Comparison of ENCODE assay signal across 8 mouse cellular contexts in the genomic region with DNA sequence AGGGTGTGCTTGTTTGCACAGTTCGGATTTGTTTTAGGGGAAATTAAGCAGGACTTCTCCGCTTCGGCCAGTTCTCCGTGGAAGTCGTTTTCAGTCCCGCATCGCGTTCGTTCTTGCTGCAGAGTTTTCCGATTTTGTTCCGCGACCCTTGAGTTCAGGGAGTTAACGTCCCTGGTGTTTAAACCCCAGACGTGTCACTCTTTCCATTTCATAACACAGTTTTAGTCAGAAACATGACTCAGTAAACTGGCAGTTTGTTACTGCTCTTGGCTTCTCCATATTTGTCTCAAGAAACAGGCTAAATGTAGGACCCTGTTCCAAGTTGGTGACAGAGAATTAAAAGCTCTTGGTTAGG. TPM values are rescaled to one million over a fixed set of nuclear protein-coding genes. Genes with fewer than 3 reads are reported as not detected.
DNase-seq lines count a peak whose midpoint lies in the region; ATAC-seq and TF ChIP-seq lines count a peak whose summit lies in the region.

No protein-coding gene starts in this region.

- peak overlapping the region; percentile 75 for H3K9ac ChIP-seq in forebrain, embryonic 14.5 days (ENCODE audit: low read length)
- H3K9ac ChIP-seq in liver, embryonic 12.5 days, result peak overlapping the region; percentile 91

- ATAC-seq in forebrain, embryonic 14.5 days, result no peak
- ATAC-seq in liver, embryonic 12.5 days, result no peak

- peak overlapping the region; percentile 70 for H3K4me2 ChIP-seq in forebrain, embryonic 14.5 days (ENCODE audit: low read length)
- peak overlapping the region; percentile 96 for H3K4me2 ChIP-seq in liver, embryonic 12.5 days

- peak overlapping the region; percentile 97 for H3K4me3 ChIP-seq in E14TG2a.4 (replicated peaks; ENCODE audit: low read length)
- peak overlapping the region; percentile 64 for H3K4me3 ChIP-seq in forebrain, embryonic 14.5 days (ENCODE audit: low read depth, low read length)
- peak overlapping the region; percentile 93 for H3K4me3 ChIP-seq in liver, embryonic 12.5 days

- H3K27ac ChIP-seq in forebrain, embryonic 14.5 days (ENCODE audit: low read depth, low read length), result peak overlapping the region; percentile 86; the same call in 1 of the 2 replicates
- H3K27ac ChIP-seq in liver, embryonic 12.5 days, result peak overlapping the region; percentile 79

- H3K27me3 ChIP-seq in E14TG2a.4 (ENCODE audit: insufficient read depth, low read length), result no peaks in the 10 kb centered on the region
- no peaks in the 10 kb centered on the region for H3K27me3 ChIP-seq in forebrain, embryonic 14.5 days (replicated peaks; ENCODE audit: control insufficient read depth, insufficient read depth, low read length)
- H3K27me3 ChIP-seq in liver, embryonic 12.5 days (replicated peaks), result no peaks in the 10 kb centered on the region
- H3K27me3 ChIP-seq in splenic B cell, adult 2 months (ENCODE audit: control insufficient read depth, insufficient read depth, low read length, poor library complexity, severe bottlenecking), result no peaks in the 10 kb centered on the region

- DNase-seq in heart, adult 8-10 months (ENCODE audit: low spot score), result peak; percentile 41
- no peak for DNase-seq in heart, postnatal 14 days
- no peak for DNase-seq in forebrain, embryonic 14.5 days (ENCODE audit: low spot score)
- DNase-seq in splenic B cell, adult 2 months (ENCODE audit: low read depth, low spot score), result peak; percentile 41
- no peak for DNase-seq in layer of hippocampus, adult 8-10 months (ENCODE audit: low spot score in 2 of 2)
- DNase-seq in right cerebral cortex, postnatal 25 days, result no peak

- H3K4me1 ChIP-seq in E14TG2a.4 (replicated peaks; ENCODE audit: low read depth, low read length), result peaks cover 7% of the 10 kb centered on the region
- 0 out of 2 replicates have a peak, but pooled peaks cover 3% of the 10 kb centered on the region for H3K4me1 ChIP-seq in forebrain, embryonic 14.5 days (ENCODE audit: control insufficient read depth, insufficient read depth, low read length)
- H3K4me1 ChIP-seq in liver, embryonic 12.5 days, result peaks cover 38% of the 10 kb centered on the region

- no peak for TF ChIP-seq CTCF in E14TG2a.4 (conservative IDR thresholded peaks at IDR 0.05; ENCODE audit: low read length)

- H3K9me3 ChIP-seq in E14TG2a.4 (ENCODE audit: low read length), result no peaks in the 10 kb centered on the region
- no peaks in the 10 kb centered on the region for H3K9me3 ChIP-seq in forebrain, embryonic 14.5 days (replicated peaks; ENCODE audit: control insufficient read depth, low read length)
- H3K9me3 ChIP-seq in liver, embryonic 12.5 days (replicated peaks), result no peaks in the 10 kb centered on the region

- under 1% methylated on average over 14 of the region's 14 CpGs for WGBS in forebrain, embryonic 14.5 days
- WGBS in liver, embryonic 12.5 days (ENCODE audit: insufficient replicate concordance), result under 1% methylated on average over 14 of the region's 14 CpGs

- no peaks in the 10 kb centered on the region for H3K36me3 ChIP-seq in E14TG2a.4 (ENCODE audit: insufficient read depth, low read length)
- H3K36me3 ChIP-seq in forebrain, embryonic 14.5 days (ENCODE audit: control insufficient read depth, insufficient read depth, low read length), result no peaks in the 10 kb centered on the region
- H3K36me3 ChIP-seq in liver, embryonic 12.5 days, result no peaks in the 10 kb centered on the region
- no peaks in the 10 kb centered on the region for H3K36me3 ChIP-seq in splenic B cell, adult 2 months (ENCODE audit: control insufficient read depth, insufficient read depth, low read length, poor library complexity, severe bottlenecking)

- intact Hi-C loops in heart, postnatal 14 days (cut with DNase I), result loop anchor here (5.0 kb wide), 1 partner anchor 57 kb away; no protein-coding TSS in a partner anchor

RNA-seq across cellular contexts. Expression of a gene that starts 0.9 kb away (rescaled TPM):
- 10 to 100 TPM; 23.9 to 28.9 (median 27.7) TPM for total RNA-seq in heart, adult 8-10 months (2022)
- total RNA-seq in heart, postnatal 14 days (2021), result 10 to 100 TPM; 24.7 to 29.0 TPM
- 26.8 and 29.1 TPM in 2 replicates for polyA plus RNA-seq in forebrain, embryonic 14.5 days (2014; fragmentation: Nextera tagmentation; extraction: Ambion mirVana)
- 14.5 and 14.8 TPM in 2 replicates for polyA plus RNA-seq in liver, embryonic 12.5 days (2016; fragmentation: Nextera tagmentation; extraction: Ambion mirVana)
- 10 to 100 TPM; 72.3 to 83.6 (median 75.0) TPM for total RNA-seq in layer of hippocampus, adult 8-10 months (2022)

RNA-seq across cellular contexts. Expression of a gene that starts 13.5 kb away (rescaled TPM):
- 10 to 100 TPM; 11.1 to 13.7 (median 12.9) TPM for total RNA-seq in heart, adult 8-10 months (2022)
- 10 to 100 TPM in 1 of 2 experiments, 1 to 10 TPM in 1; 9.9 to 11.8 TPM for total RNA-seq in heart, postnatal 14 days (2021)
- polyA plus RNA-seq in forebrain, embryonic 14.5 days (2014; fragmentation: Nextera tagmentation; extraction: Ambion mirVana), result 63.3 and 71.0 TPM in 2 replicates
- 19.1 and 21.5 TPM in 2 replicates for polyA plus RNA-seq in liver, embryonic 12.5 days (2016; fragmentation: Nextera tagmentation; extraction: Ambion mirVana)
- 10 to 100 TPM; 23.8 to 31.5 (median 25.8) TPM for total RNA-seq in layer of hippocampus, adult 8-10 months (2022)

RNA-seq across cellular contexts. Expression of a gene that starts 59.6 kb away (rescaled TPM):
- 10 to 100 TPM; 13.7 to 18.6 (median 17.9) TPM for total RNA-seq in heart, adult 8-10 months (2022)
- 10 to 100 TPM; 17.8 to 18.9 TPM for total RNA-seq in heart, postnatal 14 days (2021)
- 17.1 and 20.2 TPM in 2 replicates for polyA plus RNA-seq in forebrain, embryonic 14.5 days (2014; fragmentation: Nextera tagmentation; extraction: Ambion mirVana)
- 6.2 and 7.4 TPM in 2 replicates for polyA plus RNA-seq in liver, embryonic 12.5 days (2016; fragmentation: Nextera tagmentation; extraction: Ambion mirVana)
- 10 to 100 TPM; 25.9 to 31.8 (median 29.6) TPM for total RNA-seq in layer of hippocampus, adult 8-10 months (2022)

Comparison
In these comparisons a context has a peak if more than half of its experiments do, and no peak if none do; other contexts are left out.
1. DNase-seq: peak in heart, adult 8-10 months (single experiment) and splenic B cell, adult 2 months (single experiment); none in heart, postnatal 14 days (0 of 2), forebrain, embryonic 14.5 days (single experiment), layer of hippocampus, adult 8-10 months (0 of 2) and right cerebral cortex, postnatal 25 days (single experiment).
2. Peak in every context shown above with its lines, with median percentiles within 50 percentile points of each other: H3K4me3 ChIP-seq.